Mouse (Mus musculus): ENCODE measurements at regions not wholly inside any gene's neighbourhood (a gene's known extent, or its start where the extent isn't known, plus 50 kb on each side); places are given as distances from the start of the nearest gene placed in this dataset.

DNA sequence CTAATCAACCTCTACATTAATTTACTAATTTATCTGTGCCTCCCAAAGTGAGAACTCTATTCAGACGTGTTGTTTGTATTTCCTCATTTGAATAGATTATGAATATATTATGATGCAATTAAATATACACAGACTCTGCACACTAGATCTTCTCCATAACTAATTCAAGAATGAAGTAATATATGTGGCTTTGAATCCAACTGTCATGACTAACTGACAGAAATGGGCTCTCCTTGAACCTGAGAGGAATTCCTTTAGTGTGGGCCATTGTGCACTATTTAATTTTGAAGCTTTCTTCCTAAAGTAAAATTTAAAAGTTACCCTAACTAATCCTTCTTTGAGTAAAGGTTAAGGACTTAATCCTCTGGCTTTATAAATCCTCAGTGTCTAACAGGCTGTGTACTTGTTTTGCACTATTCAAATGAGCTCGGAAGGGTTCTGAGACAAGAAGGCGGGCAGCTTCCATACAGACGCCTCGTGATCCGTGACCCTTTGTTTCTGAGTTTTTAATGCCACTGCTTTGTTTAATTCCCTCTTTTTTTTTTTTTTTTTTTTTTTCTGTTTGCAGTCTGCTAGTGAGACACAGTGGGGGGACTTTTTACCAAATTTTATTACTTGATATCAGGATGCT, 128.0 kb upstream of the Sox2 start:
- no peak for DNase-seq

DNA sequence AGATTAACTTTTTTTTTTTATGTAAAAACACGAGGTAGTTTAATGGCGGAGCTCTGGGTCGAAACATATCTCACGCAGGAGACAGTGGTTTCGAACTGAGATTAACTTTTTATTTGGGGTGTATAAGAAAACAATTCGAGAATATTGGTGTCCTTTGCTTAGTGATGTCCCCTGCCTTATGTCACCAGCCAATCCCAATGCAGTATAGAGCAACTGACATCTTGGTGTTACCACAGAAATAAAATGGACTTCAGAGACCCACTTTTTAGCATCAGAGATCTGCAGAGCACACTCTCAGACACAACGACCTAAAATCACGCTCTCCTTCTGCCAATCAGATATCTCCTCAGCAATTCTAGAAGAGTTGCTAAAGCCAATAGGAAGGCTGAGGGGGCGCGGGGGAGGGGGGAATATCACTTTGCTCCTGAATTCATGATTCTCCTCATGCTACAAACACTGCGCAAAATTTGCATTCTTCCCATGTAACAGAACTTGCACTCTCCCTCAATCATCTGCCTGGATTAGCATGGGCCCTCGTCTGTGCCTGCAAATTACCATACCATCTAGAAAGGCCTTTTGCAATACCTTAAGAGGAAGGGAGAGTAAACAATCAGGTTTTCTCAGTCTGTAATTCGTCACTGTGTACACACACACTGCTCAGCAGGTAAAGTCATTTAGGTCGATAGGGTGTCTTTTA, 128.7 kb upstream of the Sox2 start:
- no peak for DNase-seq

DNA sequence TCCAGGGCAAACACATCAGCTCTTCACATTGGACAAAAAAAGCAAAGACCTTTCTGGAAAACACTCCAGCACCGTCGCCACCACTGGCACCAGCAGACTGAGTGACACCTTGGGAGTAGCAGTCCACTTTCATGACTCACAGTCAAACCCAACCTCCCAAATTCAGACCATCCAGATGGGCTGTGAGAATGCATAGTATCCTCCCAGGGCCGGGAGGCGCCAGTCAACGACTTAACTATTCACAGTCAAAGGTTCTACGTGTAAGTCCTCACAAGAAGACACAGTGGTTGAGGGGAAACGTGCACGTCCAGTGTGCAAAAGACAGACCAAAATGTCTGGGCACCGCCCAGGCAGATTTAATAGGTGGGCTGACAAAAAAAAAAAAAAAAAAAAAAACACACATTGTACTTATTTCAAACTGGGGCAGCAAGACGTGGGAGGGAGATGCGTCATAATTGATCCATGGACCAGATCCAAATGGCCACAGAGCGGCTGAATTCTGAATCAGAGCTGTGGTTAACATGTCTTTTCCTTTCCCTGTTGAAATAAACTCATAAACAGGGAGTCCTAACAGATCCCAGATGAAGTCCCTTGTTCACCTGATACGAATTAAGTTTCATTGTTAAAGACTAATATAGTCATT, 137.6 kb upstream of the Sox2 start:
- no peak for DNase-seq

DNA sequence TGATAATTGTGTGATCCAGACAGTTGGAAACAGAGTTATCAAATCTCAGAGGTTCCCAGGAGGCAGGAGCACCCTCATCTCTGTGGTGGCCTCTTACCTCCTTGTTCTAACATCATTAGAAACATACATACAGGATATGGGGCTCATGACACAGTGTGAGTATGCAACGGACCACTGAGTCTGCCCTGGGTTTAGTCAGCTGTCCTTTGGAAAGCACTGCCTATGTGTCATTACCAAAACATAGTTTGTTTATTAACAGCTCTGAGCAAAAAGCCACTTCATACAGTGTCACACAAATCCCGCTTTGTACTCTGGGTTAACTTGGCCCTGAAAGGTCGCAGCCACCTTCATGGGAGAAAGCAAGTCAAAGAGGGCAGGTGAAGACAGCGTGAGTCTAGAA, 139.5 kb upstream of the Sox2 start:
- DNase-seq, result no peak

DNA sequence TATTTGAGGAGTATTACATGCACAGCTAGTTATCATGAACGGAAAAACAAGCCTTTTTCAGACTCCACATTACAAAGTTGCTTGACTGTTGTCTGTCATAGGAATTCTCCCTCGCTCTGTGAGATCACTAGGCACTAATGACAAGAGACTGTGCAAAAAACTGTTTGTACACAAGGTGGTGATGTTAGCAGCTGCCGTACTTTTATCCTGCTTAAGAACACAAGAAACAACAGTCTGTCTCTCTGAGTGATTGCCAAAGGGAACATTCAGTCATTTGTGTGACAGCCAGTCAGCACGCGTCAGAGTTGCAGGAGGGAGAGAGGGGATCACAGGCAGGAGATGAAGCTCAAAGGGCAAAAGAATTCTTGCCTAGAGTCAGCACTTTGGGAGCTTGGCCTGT, 141.0 kb upstream of the Sox2 start:
- peak; percentile 28 for DNase-seq

DNA sequence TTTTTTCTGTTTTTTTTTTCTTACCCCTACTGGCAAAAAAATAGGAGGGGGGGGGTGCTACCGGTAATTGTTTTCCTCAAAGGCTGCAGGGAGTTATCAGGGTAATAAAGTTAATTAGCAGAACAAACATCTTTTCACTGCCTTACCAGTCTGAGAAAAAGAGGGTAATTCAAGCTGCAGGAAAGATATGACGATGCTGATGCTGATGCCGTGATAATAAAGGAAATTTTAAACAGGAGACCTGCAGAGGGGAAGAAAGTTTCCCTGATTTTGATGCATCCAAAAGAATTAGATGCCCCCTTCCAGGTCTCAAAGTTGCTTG, 145.7 kb upstream of the Sox2 start:
- no peak for DNase-seq

DNA sequence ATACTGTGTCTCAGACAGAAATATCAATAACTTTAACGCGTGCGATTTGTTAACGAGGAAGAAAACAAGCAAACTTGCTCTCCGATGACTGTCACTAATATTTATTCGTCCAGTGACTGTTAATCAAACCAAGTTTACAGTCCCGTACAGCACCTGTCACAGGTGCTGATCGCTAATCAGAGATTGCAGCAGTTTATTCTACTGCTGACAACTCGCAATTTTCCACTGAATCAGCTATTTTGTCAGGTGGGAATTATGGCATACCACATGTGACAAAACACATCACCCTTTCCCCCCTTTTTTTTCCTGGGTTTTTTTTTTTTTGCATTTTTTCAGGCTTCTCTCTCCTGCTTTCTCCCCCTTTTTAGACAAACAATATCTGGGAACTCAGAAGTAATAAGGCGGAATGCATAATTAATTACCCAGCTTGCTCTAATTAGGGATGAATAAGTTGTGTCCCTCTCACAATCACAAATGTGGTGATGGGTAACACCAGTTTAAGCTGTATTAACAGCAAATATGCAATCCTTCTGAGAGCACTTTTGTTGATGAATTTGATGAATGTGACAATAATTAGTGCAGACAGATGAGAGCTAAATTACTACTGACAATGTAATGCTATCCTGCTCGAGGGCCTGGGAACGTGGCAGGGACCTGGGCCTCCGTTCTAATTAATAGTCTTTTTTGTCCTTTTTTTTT, 146.2 kb upstream of the Sox2 start:
- no peak for DNase-seq

DNA sequence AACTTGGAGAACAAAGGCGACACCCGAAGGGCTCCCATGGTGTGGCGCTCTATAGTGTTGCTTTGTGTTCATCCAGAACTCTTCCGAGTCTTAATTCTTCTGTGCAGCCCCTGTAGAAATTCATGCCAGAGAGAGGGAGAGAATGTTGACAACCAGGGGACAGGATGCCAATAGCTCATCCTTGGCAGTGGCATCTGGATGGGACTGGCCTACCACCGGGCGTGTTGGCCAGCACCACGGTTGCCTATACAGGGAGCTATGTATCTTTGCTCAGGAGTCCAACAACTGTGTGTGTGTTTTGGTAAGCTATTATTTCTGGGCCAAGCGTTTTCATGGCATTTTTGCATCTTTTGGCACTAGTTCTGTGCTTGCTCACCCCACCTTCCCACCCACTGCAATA, 153.4 kb upstream of the Sox2 start:
- no peak for DNase-seq

DNA sequence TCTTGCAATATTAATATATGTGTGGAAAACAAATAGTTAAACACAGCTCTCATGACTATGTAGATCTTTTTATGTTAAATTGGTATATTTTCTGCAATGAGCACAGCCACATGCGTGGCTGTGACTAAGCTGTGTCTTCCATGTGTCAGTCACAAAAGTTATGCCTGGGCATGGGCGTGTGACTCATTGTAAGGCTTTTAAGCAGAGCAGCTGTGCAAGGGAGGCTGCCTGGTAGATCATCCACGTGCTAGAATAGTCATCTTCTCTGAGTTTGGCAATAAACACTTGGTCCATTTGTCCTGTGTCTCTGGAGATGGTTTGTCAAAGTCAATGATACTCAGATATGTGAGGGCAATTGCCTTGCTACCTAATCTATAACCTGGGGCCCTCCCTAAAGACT, 154.6 kb upstream of the Sox2 start:
- peak; percentile 55 for DNase-seq

DNA sequence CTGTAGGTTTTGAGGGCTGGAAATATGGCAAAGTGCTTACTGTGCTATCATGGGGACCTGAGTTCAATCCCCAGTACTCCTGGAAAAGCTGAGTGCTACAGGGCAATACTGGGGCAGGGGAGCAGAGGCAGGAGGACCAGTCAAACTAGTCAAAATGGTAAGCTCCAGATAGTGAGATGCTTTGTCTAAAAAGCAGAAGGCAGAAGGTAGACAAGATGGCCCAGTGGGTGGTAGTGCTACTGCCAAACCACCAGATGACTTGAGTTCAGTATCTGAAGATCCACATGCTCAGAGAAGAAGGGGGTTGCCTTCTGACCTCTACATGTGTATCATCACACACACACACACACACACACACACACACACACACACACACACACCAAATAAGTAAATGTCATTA, 156.3 kb upstream of the Sox2 start:
- no peak for DNase-seq

DNA sequence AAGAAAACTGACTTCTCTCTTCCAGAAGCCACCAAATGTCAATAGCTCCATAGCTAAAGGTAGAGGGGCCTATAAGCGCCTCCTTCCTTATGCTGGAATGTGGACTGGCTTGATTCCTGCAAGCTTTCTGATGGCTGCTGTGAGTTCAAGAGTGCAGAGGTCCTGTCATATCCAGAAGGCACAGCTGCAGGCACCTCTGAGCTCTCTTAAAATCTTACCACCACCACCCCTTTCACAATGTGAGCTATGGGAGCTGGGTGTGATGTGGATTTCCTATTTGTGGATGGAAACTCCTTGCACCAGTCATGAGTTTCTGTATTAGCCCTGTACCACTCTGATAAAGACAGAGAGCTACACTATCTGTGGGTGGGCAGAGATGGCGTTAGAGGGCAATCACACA, 161.2 kb upstream of the Sox2 start:
- no peak for DNase-seq

DNA sequence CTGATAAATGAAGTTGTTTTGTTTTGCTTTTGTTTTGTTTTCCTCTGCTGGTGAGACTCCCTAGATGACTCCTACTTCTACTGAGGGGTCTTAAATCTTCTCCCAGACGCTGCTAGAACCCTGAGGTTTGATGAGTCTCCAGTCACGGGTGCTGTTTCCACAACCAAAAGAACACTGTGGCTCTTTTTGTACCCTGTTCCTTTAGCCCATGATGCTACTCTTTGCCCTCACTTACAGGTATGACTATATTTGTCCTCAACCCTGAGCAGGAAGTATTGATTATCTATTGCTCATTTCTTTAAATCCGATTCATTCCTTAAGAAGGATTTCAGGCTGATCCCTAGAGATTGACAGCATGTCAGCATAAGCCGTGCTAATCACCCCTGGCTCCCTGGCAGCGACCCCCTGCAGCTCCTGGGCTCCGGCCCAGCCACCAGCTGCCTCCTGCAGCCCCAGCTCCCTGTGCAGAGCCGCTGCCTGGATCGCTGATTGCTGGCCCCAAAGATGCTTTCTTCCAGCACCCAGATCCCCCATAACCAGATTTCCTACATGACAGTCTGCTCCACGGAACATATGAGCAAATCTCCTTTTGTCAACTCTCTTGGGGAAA, 163.7 kb upstream of the Sox2 start:
- DNase-seq, result no peak

DNA sequence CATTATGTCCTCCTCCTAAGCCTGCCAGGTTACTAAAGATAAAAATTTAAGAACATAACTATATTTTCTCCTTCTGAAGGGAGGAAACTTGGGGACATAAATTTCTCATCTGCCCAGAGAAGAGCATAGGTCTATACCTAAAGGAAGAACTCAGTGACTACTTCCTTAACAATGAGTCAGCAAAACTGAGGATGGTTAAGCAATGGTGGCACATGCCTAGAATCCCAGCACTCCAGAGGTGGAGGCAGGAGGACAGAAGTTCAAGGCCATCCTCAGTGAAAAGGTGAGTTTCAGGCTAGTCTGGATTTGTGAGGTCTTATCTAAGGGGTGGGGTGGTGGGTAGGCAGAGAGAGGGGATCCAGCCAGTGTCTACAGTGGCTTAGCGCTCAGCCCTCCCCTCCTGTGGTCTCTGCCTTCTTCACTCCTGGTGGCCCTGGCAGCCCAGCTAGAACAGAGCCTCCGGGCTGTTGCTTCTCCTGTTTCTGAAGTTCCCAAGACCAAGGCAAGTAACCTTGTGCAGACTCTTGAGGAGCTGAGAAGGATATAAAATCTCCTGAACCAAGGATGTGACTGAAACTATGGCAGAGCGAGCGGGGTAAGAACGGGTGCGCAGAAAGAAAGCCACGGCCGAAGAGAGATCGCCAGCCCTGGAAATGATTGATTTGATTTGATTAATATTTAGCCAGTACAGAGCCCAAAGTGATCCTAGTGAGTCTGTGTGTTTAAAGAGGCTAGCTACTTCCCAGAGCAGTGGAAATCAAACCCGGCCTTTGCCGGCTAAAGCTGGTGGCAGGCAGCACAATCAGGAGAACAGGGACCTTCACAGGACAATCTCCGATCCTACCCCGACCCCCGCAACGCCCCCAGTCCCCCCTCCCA, 164.6 kb upstream of the Sox2 start:
- DNase-seq, result no peak

DNA sequence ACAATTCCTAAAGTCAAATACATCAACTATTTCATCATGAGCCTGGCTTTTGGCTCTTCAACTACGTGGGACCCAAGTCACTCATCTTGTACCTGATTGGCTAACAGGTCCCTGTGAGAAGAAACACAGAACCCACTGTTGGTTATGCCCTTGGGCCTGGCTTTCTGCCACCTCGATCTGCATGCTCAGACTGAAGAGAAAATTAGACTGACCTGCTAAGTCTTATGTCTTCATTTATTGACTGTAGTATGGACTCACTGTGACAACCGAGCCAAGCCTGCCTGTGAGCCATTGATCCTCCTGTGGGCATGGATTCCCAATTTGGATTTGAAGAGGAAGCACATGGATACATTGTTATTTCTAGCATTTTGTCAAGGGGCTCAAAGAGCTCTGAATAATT, 166.3 kb upstream of the Sox2 start:
- no peak for DNase-seq

DNA sequence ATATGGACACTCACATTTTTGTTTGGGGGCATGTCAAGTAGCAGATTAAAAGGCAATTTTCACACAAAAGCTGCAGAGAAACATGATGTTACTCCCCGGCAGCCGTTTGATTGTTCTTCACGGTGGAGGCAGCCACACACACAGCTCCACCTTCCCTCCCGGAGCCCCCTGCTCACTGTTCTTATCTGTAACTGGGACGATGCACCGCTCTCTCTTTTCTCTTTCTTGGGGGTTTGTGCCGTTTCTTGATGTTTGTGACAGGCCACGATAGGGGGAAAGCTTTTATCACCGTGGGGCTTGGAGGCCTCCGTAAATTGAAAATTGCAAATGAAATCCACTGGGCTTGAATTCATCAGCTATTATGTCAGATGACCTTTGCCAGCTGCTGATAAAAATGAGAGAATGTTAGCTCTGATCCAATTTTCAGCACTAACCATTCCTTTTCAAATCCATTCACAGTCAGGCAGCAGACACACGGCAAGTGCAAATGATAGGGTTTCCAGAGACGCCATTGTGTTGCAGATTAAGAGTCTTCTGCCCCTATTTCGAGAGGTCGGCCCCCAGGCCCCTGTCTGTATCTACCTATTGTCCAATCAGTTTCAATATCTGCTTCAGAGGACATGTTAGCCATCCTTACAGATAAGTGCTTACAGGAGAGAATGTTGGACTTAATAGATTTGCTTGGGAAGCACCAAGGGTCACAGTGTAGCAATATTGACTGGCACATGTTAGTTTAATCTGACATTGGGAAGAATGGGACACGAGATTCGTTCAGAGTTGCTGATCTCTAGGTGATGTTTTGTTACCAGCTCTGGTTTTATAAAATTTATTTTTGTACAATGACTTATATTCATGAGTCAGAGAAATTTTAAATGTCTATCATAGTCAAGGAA, 168.1 kb upstream of the Sox2 start:
- DNase-seq, result no peak

DNA sequence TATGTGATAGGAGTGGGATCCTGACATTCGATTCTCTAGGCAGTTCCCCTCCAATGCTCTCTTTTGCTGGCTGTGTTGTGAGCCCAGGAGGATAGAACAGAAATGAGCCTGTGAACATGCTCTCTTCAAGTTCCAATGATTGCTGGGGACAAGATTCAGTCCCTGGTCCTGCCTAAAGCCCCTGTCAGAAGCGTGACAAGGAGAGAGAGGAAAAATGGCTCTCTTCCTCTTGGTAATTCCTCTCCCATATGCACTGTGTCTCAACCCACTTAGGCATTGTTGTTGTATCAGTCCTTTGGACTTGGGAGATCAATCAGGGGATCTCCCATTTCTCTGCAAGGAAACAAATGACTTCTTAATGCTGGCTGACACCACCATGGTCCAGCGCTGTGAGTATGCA, 168.9 kb upstream of the Sox2 start:
- DNase-seq, result no peak

DNA sequence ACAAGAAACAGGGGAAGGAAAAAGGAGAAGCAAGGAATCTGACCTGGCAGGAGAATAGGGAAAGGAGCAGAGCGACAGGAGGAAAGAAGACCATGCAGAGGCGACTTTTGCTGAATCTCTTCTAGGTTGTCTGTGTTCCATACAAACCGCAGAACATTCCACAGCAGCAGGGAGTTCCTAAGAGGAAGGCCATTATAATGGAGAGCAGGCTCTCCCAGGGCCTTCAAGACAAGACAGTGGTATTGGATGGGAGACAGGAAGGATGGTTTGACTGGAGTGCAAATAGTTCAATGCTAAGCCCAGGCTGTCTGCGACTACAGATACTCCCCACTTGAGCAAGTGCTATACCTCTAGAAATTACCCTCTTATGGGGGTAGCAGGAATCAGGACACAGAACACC, 176.1 kb upstream of the Sox2 start:
- no peak for DNase-seq

DNA sequence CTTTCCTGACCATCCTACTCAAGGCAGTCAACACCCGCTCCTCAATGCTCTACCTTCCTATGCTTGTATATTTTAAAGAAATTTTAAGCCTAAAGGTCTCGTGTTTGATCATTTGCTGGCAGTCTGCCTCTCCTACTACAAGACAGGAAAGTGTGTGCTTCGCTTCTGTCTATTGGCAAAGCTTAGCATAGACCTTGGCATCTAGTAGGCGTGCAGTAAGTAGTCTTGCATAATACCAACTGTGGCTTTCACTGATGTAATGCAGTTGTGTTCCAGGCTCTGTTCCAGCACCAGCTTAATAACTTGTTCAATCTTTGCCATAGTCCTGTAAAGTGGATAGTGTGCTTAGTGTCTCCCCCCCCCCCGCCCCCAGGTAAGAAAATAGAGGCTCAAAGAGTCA, 179.5 kb upstream of the Sox2 start:
- DNase-seq, result peak; percentile 55

DNA sequence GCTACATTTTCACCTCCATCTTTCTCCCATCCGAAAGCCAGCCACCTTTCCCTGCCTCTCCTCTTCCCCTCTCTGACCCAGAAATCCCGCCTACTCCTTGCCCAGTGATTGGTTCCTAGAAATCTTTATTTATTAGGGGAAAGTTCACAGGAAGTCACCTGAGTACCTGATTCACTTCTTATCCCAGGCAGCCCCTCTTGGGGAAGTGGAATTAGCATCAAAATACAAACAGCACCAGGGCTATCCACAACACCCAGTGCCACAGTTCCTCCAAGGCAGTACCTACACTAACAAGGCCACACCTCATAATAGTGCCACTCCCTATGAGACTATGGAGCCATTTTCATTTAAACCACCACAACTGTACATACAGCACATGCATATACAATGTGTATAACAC, 180.3 kb upstream of the Sox2 start:
- DNase-seq, result no peak

DNA sequence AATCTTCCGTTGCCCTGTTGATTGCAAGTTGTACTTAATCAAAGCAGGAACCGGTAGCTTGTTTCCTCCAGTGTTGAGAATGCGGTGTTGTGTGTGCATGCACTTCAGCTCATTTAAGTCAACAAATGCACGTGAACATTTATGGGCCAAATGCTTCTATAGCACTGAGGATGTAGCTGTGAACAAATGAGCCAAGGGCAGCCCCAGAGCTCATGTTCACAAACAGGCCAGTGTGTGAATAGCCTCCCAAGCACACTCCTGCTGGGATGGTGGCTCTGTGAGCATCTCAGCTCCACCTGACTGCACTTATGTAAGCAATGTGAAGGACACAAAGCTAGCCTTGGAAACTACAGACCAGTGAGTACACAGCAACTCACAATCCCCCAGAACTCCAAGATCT, 183.9 kb upstream of the Sox2 start:
- no peak for DNase-seq

DNA sequence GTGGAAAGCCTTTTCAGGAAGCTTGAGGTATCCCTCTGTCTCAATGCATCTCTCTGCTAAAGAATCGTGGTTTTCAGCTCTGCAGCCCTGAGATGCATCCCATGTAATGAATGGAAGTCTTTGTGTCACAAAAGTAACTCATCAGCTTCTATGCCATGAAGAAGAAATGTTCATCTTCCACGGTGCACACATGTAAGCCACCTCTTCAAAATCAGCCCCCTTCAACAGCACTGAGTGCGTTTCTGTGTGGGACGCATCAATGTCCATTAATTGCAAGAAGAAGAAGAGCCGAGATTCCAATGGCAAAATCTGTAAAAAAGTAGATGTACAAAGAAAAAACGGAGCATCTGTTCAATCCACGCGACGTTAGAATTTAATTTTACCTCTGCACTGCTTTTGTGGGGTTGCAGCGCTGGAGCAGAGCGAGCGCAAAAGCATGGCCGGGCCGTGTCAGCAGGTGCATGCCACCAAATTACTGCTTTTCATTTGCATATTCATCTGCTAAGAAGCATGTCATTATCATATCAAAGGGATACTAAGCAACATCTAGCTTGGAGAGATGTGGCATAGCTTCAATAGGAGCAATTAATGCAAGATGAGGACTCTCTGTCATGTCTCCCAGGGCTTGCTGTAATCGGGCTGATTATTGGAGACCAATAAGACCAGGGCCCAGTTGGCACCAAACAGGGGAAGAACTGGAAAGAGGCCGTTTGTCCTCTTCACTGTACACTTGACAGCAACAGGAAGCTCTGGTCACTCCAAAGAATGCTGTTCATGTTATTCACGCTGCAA, 185.0 kb upstream of the Sox2 start:
- DNase-seq, result no peak
